Mouse (Mus musculus) T-cell, adult 2 months (primary cell): ENCODE results near the gene Retreg3.

ENCODE experiments used
- DNase-seq: peaks from one replicate; pipeline ENCODE4 v3.0.0; 2022; ENCODE audit warnings: low spot score

Retreg3 gene

GRCm38 (mm10) chr11:101078121-101078520 lies 41.6 kb downstream of the Retreg3 start, which contains the start of gene Hsd17b1:
Hsd17b1 (plus strand) TSS chr11:101078411.
- DNase-seq, result no peak

GRCm38 (mm10) chr11:101071810-101072428 lies 47.8 kb downstream of the Retreg3 start:
- no peak for DNase-seq

GRCm38 (mm10) chr11:101070987-101071386 lies 48.7 kb downstream of the Retreg3 start:
- no peak for DNase-seq

GRCm38 (mm10) chr11:101070189-101070527 lies 49.5 kb downstream of the Retreg3 start:
- no peak for DNase-seq

GRCm38 (mm10) chr11:101069391-101070188 lies 50.1 kb downstream of the Retreg3 start, which contains the start of gene Naglu:
Naglu (plus strand) TSS chr11:101070012.
- peak; percentile 88 for DNase-seq

GRCm38 (mm10) chr11:101066549-101067412 lies 52.9 kb downstream of the Retreg3 start:
- DNase-seq, result peak; percentile 77

- DNase-seq, result no peak
Measured at GRCm38 (mm10) chr11:101065002-101065401, 54.7 kb downstream of the Retreg3 start.

- DNase-seq, result no peak
Measured at GRCm38 (mm10) chr11:101064462-101064861, 55.2 kb downstream of the Retreg3 start.

- DNase-seq, result peak; percentile 66
Measured at GRCm38 (mm10) chr11:101063676-101064327, 55.9 kb downstream of the Retreg3 start.

- no peak for DNase-seq
Measured at GRCm38 (mm10) chr11:101062971-101063675, 56.6 kb downstream of the Retreg3 start.

- DNase-seq, result no peak
Measured at GRCm38 (mm10) chr11:101062165-101062884, 57.4 kb downstream of the Retreg3 start.

GRCm38 (mm10) chr11:101061049-101061448 lies 58.6 kb downstream of the Retreg3 start:
- DNase-seq, result no peak

GRCm38 (mm10) chr11:101060126-101060525 lies 59.6 kb downstream of the Retreg3 start:
- DNase-seq, result no peak

- DNase-seq, result no peak
Measured at GRCm38 (mm10) chr11:101059473-101059872, 60.2 kb downstream of the Retreg3 start.

GRCm38 (mm10) chr11:101058726-101059125 lies 61.0 kb downstream of the Retreg3 start:
- DNase-seq, result no peak

- peak; percentile 83 for DNase-seq
Measured at GRCm38 (mm10) chr11:101057860-101058259, 61.8 kb downstream of the Retreg3 start.

- no peak for DNase-seq
Measured at GRCm38 (mm10) chr11:101056885-101057284, 62.8 kb downstream of the Retreg3 start.

GRCm38 (mm10) chr11:101055418-101055817 lies 64.3 kb downstream of the Retreg3 start:
- DNase-seq, result no peak

GRCm38 (mm10) chr11:101053974-101054373 lies 65.7 kb downstream of the Retreg3 start:
- no peak for DNase-seq

- DNase-seq, result no peak
Measured at GRCm38 (mm10) chr11:101052751-101053473, 66.8 kb downstream of the Retreg3 start.
